Mouse (Mus musculus): Measurements from ENCODE around the gene Olfr1419.
"Not testable (repeated sequence)": the region's sequence is repeated elsewhere in the genome, so short reads cannot be mapped to it uniquely, and the experiment has no call there.

The Olfr1419 gene

DNA sequence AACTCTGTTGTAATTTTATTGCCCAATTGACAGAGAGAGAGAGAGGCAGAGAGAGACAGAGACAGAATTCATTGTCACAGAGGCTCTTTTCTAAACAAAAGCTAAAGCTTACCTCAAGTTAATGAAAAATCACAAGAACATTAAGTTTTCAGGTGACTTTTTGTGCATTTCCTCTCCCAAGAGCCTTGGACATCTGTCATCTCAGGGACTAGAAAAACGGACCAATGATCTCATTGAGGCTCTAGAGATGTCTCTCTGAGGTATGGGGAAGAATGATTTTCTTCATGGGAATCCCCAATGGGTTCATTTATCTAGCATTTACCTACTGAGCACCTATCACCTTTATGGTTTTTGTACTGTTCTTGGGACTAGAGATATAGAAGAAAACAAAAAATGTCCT, at the start of gene Olfr1419:
Gene Olfr1419, minus strand, starts transcription at position 101 of the 400 bp plus-strand sequence.
- no peak for DNase-seq (ENCODE audit: low read depth, low spot score)

DNA sequence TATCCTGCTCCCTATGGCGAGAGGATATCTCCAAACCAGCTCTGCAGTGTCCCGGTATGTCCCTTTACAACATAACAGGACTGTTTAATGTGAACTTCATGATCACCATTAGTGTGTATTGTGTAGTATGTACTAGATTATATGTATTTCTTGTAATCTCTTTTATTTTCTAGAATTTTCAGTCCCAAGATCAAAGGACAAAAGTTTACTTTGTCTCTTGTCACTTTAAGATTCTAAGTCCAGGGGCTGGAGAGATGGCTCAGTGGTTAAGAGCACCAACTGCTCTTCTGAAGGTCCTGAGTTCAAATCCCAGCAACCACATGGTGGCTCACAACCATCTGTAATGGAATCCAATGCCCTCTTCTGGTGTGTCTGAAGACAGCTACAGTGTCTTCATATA, 47.6 kb upstream of the Olfr1419 start:
- not testable (repeated sequence) for DNase-seq (ENCODE audit: low read depth, low spot score)

- DNase-seq (ENCODE audit: low read depth, low spot score), result no peak
Measured at GRCm38 (mm10) chr19:11922068-11922467, 47.2 kb upstream of the Olfr1419 start.

GRCm38 (mm10) chr19:11915804-11916203, 40.9 kb upstream of the Olfr1419 start:
- DNase-seq (ENCODE audit: low read depth, low spot score), result no peak

- no peak for DNase-seq (ENCODE audit: low read depth, low spot score)
Measured at GRCm38 (mm10) chr19:11912533-11913121, 37.7 kb upstream of the Olfr1419 start.

GRCm38 (mm10) chr19:11912037-11912532, 37.2 kb upstream of the Olfr1419 start, which contains the start of gene Patl1:
Patl1 (plus strand) TSS chr19:11912399.
- DNase-seq (ENCODE audit: low read depth, low spot score), result peak; percentile 95

DNA sequence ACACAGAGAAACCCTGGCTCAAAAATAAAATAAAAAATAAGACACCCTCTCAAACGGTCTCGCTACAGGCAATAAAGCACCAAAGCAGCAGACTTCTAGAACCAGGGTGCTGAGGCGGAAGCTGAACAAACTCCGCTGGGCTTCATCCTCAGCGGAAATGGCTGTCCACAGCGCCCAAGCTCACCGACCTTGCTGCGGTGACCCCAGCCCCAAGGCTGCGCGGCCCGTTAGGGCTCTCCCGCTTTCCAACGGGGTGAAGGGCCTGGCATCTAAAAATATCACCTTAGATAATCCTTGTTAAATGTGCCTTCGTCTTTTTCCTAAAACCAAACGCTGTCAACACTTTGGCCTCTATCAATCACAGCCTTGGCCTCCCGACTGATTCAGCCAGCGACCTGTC, 36.7 kb upstream of the Olfr1419 start:
- no peak for DNase-seq (ENCODE audit: low read depth, low spot score)

- DNase-seq (ENCODE audit: low read depth, low spot score), result no peak
Measured at GRCm38 (mm10) chr19:11911021-11911420, 36.1 kb upstream of the Olfr1419 start.

GRCm38 (mm10) chr19:11886265-11886664, 11.4 kb upstream of the Olfr1419 start, which contains the start of gene Olfr1420:
Olfr1420 (plus strand) TSS chr19:11886565.
- DNase-seq (ENCODE audit: low read depth, low spot score), result no peak

GRCm38 (mm10) chr19:11878404-11878803, 3.5 kb upstream of the Olfr1419 start:
- not testable (repeated sequence) for DNase-seq (ENCODE audit: low read depth, low spot score)

DNA sequence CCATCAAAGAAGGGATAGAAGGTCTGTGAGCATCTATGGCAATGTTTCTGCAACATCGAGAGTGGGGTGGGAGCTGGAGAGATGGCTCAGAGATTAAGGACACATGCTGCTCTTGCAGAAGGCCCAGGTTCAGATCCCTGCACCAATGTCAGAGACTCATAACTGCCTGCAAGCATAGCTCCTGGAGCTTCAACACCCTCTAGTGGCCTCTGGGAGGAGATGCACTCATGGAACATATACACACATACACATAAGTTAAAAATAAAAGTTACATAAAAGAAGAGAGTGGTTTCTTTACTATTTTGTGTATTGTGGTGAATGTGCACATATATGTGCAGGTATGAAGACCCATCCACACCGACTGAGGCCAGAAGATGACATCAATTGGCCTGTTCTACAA, 7.1 kb downstream of the Olfr1419 start:
- no peak for DNase-seq (ENCODE audit: low read depth, low spot score)

- no peak for DNase-seq (ENCODE audit: low read depth, low spot score)
Measured at GRCm38 (mm10) chr19:11860966-11861365, 13.9 kb downstream of the Olfr1419 start, which contains the start of gene Olfr1418. Olfr1418 (minus strand) TSS chr19:11861066.

DNA sequence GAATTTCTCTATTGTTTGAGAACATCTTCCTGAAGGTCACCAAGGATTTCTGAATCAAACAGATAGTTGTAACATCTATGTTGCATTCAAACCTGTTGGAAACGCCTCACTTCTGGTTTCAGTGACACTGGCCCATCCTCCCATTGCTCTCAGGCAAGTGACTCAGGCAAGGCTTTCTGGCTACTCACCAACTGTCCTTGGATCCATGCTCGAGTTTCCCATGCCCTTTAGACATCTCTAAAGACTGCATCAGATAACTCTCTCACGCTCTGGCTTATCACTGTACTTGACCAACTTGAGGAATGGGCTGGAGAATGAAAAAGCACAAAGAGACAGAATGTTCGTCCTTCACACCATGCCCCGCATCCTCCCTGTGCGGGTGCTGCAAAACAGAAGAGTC, 18.4 kb downstream of the Olfr1419 start:
- DNase-seq (ENCODE audit: low read depth, low spot score), result no peak

DNA sequence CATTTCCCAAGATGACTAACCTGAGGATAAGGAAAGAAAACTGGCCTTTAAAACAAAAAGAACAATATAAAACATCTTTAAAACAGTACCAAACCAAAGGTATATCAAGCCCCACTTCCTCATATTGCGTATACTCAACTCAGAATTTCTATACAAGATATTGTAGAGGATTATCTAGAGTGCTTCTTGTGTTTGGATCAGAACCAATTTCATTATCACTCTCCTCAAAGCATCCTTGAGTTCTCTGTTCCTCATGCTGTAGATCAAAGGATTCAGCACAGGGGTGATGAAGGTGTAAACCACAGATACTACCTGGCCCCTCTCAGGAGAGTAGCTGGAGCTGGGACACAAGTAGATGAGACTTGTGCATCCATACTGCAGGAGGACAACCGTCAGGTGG, 20.1 kb downstream of the Olfr1419 start:
- no peak for DNase-seq (ENCODE audit: low read depth, low spot score)

- DNase-seq (ENCODE audit: low read depth, low spot score), result no peak
Measured at GRCm38 (mm10) chr19:11852652-11853051, 22.3 kb downstream of the Olfr1419 start.

DNA sequence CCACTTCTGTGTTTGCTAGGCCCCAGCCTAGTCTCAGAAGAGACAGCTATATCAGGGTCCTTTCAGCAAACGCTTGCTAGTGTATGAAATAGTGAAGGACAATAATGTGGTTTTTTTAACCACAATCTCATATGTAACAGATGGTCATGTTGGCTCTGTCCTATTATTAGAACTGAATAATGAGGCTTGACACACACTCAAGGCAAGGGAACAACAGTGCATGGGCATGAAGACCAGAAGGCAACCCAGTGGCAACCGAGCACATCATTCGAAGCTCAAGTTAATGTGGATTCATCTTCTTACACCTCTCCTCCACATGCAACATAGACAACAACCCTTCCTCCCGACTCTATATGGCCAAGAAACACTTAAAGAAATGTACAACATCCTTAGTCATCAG, 28.6 kb downstream of the Olfr1419 start:
- DNase-seq (ENCODE audit: low read depth, low spot score), result no peak

- no peak for DNase-seq (ENCODE audit: low read depth, low spot score)
Measured at GRCm38 (mm10) chr19:11839119-11839518, 35.8 kb downstream of the Olfr1419 start, which contains the start of gene Olfr1417. Olfr1417 (minus strand) TSS chr19:11839219.

DNA sequence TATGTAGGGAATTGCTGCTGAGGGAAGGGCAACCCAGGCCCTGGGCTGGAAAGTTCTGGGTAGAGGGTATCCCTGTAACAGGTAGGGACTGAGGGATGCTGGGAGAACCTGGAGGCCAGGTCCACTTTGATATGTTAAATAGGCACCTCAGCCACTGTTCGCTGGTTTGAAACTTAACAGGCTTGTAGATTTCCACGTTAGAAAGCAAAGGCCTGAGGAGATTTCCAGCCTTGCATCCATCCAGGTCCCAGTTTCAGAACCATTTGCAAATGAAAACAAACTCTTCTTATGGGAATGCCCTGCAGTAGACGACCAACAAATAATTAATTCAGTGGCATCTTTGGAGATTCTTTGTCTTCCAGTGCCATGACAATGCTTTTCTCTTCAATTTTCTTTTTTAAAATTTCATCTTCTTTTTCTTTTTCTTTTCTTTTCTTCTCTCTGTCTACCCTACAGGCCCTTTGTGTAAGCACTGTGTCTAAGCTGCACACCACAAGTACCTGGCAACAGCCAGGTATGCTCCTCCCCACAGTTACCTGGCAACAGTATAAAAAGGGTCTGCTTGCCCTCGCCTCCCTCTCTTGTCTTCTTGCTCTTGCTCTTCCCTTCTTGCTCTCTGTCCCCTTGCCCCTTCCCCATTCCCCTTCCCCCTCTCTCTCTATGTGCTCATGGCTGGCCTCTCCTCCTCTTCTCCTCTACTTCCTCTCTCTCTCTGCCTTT, 51.4 kb downstream of the Olfr1419 start:
- no peak for DNase-seq (ENCODE audit: low read depth, low spot score)

DNA sequence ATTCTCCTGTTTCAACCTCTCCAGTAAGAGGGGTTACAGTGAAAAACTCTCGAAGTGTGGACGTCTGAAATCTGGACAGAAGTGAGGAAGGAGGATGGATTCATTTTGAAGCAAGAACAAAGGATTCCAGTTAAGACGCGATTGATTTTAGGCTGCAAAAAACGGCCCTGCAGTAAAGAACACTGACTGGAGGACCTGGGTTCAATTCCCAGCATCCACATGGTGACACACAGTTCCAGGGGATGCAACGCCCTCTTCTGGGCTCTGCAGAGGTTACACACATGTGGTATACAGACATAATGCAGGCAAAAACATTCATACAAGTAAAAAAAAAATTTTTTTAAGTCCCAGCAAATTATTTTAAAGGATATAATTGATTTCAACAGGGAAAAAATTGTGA, 54.7 kb downstream of the Olfr1419 start:
- no peak for DNase-seq (ENCODE audit: low read depth, low spot score)

- DNase-seq (ENCODE audit: low read depth, low spot score), result peak; percentile 72
Measured at GRCm38 (mm10) chr19:11819800-11820199, 55.1 kb downstream of the Olfr1419 start.

DNA sequence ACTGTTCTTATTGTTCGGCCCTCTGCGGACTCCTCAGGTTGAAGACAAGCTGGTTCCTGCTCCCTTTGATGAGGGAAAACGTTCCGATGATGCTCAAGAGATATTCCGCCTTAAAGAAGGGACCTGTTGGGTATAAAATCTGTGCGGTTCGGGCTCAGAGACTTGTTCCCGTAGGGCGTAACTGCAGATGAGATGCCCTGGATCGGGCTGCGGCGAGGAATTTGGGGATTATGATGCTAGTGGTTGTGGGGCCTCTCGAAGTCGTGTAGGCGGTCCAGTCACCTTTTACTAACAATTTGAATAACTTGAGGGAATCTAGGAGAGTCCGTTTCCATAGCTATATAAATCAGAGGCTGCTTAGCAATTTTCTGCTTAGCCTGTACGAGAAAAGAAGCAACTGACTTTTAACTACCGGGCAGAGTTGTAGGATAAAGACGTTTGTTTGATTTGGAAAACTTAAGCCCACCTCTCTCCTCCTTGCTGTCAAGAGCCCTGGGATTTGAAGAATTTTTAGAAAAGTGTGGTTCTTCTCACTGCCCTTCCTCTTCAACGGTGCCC, 55.7 kb downstream of the Olfr1419 start, which contains the start of gene Stx3:
Gene Stx3, minus strand, starts transcription at position 261 of the 558 bp plus-strand sequence.
- no peak for DNase-seq (ENCODE audit: low read depth, low spot score)

Data from embryo, embryonic 11.5 days (tissue).